Mouse (Mus musculus) stomach, embryonic 14.5 days (tissue): Measurements from ENCODE around the gene Als2cr12. TPM values are rescaled to one million over a fixed set of nuclear protein-coding genes. Genes with fewer than 3 reads are reported as not detected.

Experiments used
- ATAC-seq: fragments of 200-750 bp; cut with Nextera tagmentation; 2 replicates; pipeline ENCODE4 v1.8.0; 2017; ENCODE audit warnings: low read depth, moderate TSS enrichment; ENCODE audit not compliant: insufficient number of reproducible peaks, insufficient read depth, low FRiP score
- H3K27ac ChIP-seq: fragments of 300-500 bp; sonication (generic); 2 replicates; pipeline ENCODE4 v1.5.1; 2014; ENCODE audit warnings: mild to moderate bottlenecking, low read length, moderate library complexity, mixed read lengths
- H3K27me3 ChIP-seq: fragments of 300-500 bp; sonication (generic); 2 replicates; pipeline ENCODE4 v1.6.1; 2014; ENCODE audit warnings: low read length, control low read depth, mixed read lengths; ENCODE audit not compliant: control insufficient read depth, insufficient read depth
- H3K36me3 ChIP-seq: fragments of 300-500 bp; sonication (generic); 2 replicates; pipeline ENCODE4 v1.6.1; 2014; ENCODE audit warnings: mild to moderate bottlenecking, control low read depth, low read length, moderate library complexity, mixed read lengths; ENCODE audit not compliant: control insufficient read depth, insufficient read depth
- H3K4me1 ChIP-seq: fragments of 300-500 bp; sonication (generic); 2 replicates; pipeline ENCODE4 v1.6.1; 2014; ENCODE audit warnings: low read length, control low read depth, mixed read lengths; ENCODE audit not compliant: control insufficient read depth, insufficient read depth
- H3K4me2 ChIP-seq: fragments of 300-500 bp; sonication (generic); replicated peaks from 2 replicates; pipeline ENCODE4 v1.6.1; 2014; ENCODE audit warnings: low read depth, low read length, control low read depth
- H3K4me3 ChIP-seq: fragments of 300-500 bp; sonication (generic); 2 replicates; pipeline ENCODE4 v1.5.1; 2014; ENCODE audit warnings: low read depth, low read length, control low read depth
- H3K9ac ChIP-seq: fragments of 300-500 bp; sonication (generic); replicated peaks from 2 replicates; pipeline ENCODE4 v1.6.1; 2014; ENCODE audit warnings: low read depth, mild to moderate bottlenecking, control low read depth, low read length, moderate library complexity, mixed read lengths
- H3K9me3 ChIP-seq: fragments of 300-500 bp; sonication (generic); 2 replicates; pipeline ENCODE4 v1.6.1; 2016; ENCODE audit warnings: low read depth, low read length, control low read depth; ENCODE audit not compliant: control insufficient read depth
- WGBS: fragments of 180-500 bp; shearing (Covaris S2); extraction: QIAGEN DNeasy Blood & Tissue Kit; methylation state at CpG from one replicate; pipeline ENCODE4 v1.1.7; 2014; 5-methylcytosine and 5-hydroxymethylcytosine counted together
- polyA plus RNA-seq: library from polyadenylated mRNA; unstranded; fragments of >200 nt; fragmentation: Nextera tagmentation; extraction: Ambion mirVana; gene quantifications from 2 replicates; pipeline ENCODE4 v1.2.1, GENCODE M21; 2014

The Als2cr12 gene
- polyA plus RNA-seq, 1 experiment from 2014 or later = not detected

GRCm38 (mm10) chr1:58733636-58734035 lies 37.8 kb upstream of the Als2cr12 start:
- Histone ChIP-seq H3K4me2 (no peak overlapping the region), H3K9ac (no peak overlapping the region), H3K4me3 (no peak overlapping the region), H3K4me1 (no peaks in the 10 kb centered on the region), H3K27ac (no peak overlapping the region), H3K36me3 (peaks cover 64% of the 10 kb centered on the region), H3K9me3 (no peaks in the 10 kb centered on the region), H3K27me3 (no peaks in the 10 kb centered on the region)
- WGBS = 88% methylated on average over 2 of the region's 2 CpGs
- ATAC-seq = no peak

DNA sequence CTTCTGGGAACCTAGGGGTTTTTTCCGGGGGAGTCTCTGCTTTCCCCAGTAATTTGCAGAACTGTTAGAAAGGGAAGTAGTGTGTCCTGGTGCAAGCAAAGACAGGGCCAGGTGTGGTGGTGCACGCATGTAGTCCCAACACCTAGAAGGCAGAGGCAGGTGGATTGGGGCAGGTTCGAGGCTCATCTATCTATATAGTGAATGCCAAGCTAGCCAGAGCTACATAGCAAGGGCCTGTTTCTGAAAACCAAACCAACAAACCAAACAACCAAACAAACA lies 32.7 kb upstream of the Als2cr12 start:
- Histone ChIP-seq H3K4me2 (no peak overlapping the region), H3K9me3 (no peaks in the 10 kb centered on the region), H3K4me3 (no peak overlapping the region), H3K27me3 (no peaks in the 10 kb centered on the region), H3K4me1 (no peaks in the 10 kb centered on the region), H3K9ac (no peak overlapping the region), H3K36me3 (peaks cover 39% of the 10 kb centered on the region), H3K27ac (no peak overlapping the region)
- WGBS = 90% methylated on average over 3 of the region's 3 CpGs
- no peak for ATAC-seq

DNA sequence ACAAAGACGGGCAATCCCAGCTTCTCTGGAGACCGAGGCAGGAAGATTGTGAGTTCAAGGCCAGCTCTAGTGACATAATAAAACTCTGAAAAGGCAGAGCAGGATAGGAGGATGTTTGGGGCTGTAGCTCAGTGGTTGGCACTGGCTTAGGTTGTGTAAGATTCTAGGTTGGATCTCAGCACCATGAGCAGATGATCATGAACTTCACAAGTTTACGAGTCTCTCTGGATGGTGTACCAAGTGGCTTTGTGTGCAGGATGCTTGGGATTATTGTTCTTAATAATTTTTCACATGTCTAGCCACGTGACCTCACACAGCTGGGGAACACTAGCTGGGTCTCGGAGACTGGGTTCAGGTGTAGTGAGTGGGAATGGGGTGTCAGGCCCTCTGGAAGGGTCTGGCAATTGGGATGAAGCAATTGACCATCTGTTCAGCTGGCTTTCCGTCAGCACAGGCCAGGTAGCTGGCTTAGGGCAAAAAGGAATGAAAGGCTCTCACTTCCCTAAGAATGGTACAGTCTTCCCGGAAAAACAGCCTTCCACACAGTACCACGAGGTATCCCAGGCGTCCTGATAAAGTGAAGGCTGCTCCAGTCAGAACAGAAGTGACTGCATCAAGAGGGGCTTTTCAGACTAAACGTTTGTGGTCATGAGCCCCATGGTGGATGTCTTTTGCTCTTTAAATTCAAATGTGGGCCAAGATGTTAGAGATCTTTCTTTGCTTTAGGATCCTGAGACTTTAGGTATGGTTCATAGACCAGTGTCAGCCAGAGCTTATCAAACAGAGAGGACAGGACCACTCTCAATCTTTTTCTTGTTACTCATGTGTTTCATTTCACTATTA lies 32.2 kb upstream of the Als2cr12 start:
- no peak overlapping the region for H3K9ac ChIP-seq
- no peaks in the 10 kb centered on the region for H3K27me3 ChIP-seq
- H3K9me3 ChIP-seq = no peaks in the 10 kb centered on the region
- no peaks in the 10 kb centered on the region for H3K4me1 ChIP-seq
- 92% methylated on average over 10 of the region's 10 CpGs for WGBS
- no peak overlapping the region for H3K27ac ChIP-seq
- no peak overlapping the region for H3K4me2 ChIP-seq
- ATAC-seq = no peak
- H3K36me3 ChIP-seq = peaks cover 39% of the 10 kb centered on the region
- H3K4me3 ChIP-seq = no peak overlapping the region

GRCm38 (mm10) chr1:58727019-58727746 lies 31.4 kb upstream of the Als2cr12 start:
- Histone ChIP-seq H3K9ac (no peak overlapping the region), H3K36me3 (peaks cover 39% of the 10 kb centered on the region), H3K4me3 (no peak overlapping the region), H3K9me3 (no peaks in the 10 kb centered on the region), H3K4me2 (no peak overlapping the region), H3K4me1 (no peaks in the 10 kb centered on the region), H3K27ac (no peak overlapping the region), H3K27me3 (no peaks in the 10 kb centered on the region)
- 83% methylated on average over 1 of the region's 1 CpGs for WGBS
- ATAC-seq = no peak

DNA sequence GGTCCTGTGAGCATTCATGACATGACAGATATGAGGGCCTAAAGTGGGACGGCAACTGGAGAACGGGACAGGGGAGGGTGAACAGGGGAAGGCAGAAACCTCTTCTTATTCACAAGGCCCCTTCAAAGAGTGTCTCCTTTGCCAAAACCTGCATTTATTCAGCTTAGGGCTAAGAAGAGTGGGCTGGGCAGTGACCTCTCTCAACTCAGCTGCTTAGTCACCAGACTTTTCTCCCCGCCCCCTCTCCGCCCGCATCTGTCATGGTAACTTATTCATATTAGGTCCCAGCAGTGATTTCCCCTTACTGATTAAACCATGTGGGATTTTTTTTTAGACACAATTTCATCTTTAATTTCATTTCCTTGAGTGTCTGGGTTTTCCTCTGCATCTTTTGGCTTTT lies 30.0 kb upstream of the Als2cr12 start:
- H3K4me1 ChIP-seq = no peaks in the 10 kb centered on the region
- no peak for ATAC-seq
- H3K9me3 ChIP-seq = no peaks in the 10 kb centered on the region
- no peak overlapping the region for H3K27ac ChIP-seq
- H3K27me3 ChIP-seq = no peaks in the 10 kb centered on the region
- WGBS = 84% methylated on average over 5 of the region's 5 CpGs
- no peak overlapping the region for H3K4me2 ChIP-seq
- peaks cover 28% of the 10 kb centered on the region for H3K36me3 ChIP-seq
- no peak overlapping the region for H3K4me3 ChIP-seq
- no peak overlapping the region for H3K9ac ChIP-seq

GRCm38 (mm10) chr1:58725095-58725494 lies 29.3 kb upstream of the Als2cr12 start:
- Histone ChIP-seq H3K27me3 (no peaks in the 10 kb centered on the region), H3K4me2 (no peak overlapping the region), H3K9me3 (no peaks in the 10 kb centered on the region), H3K4me1 (no peaks in the 10 kb centered on the region), H3K9ac (no peak overlapping the region), H3K4me3 (no peak overlapping the region), H3K36me3 (peaks cover 28% of the 10 kb centered on the region), H3K27ac (no peak overlapping the region)
- ATAC-seq = no peak

GRCm38 (mm10) chr1:58724533-58724932 lies 28.7 kb upstream of the Als2cr12 start:
- no peaks in the 10 kb centered on the region for H3K4me1 ChIP-seq
- ATAC-seq = no peak
- H3K4me3 ChIP-seq = no peak overlapping the region
- H3K27me3 ChIP-seq = no peaks in the 10 kb centered on the region
- no peaks in the 10 kb centered on the region for H3K9me3 ChIP-seq
- WGBS = 37% methylated on average over 9 of the region's 9 CpGs
- no peak overlapping the region for H3K27ac ChIP-seq
- H3K9ac ChIP-seq = no peak overlapping the region
- H3K36me3 ChIP-seq = peaks cover 28% of the 10 kb centered on the region
- H3K4me2 ChIP-seq = no peak overlapping the region

GRCm38 (mm10) chr1:58723809-58724405 lies 28.1 kb upstream of the Als2cr12 start:
- Histone ChIP-seq H3K4me1 (no peaks in the 10 kb centered on the region), H3K27ac (no peak overlapping the region), H3K4me3 (no peak overlapping the region), H3K9ac (no peak overlapping the region), H3K27me3 (no peaks in the 10 kb centered on the region), H3K36me3 (peaks cover 28% of the 10 kb centered on the region), H3K4me2 (no peak overlapping the region), H3K9me3 (no peaks in the 10 kb centered on the region)
- 52% methylated on average over 7 of the region's 7 CpGs for WGBS
- no peak for ATAC-seq
